Mouse (Mus musculus) liver, embryonic 14 days (tissue): Measurements from ENCODE around the gene Tagln3. TPM values are rescaled to one million over a fixed set of nuclear protein-coding genes. Genes with fewer than 3 reads are reported as not detected.

Experiments
- polyA plus RNA-seq: library from polyadenylated mRNA; depleted of rRNA; stranded (reverse); fragments of >200 nt; gene quantifications from 2 replicates; pipeline ENCODE4 v1.2.3, GENCODE M21; 2012; rRNA removed

Gene Tagln3
- polyA plus RNA-seq, result 0.38 and 0.45 TPM in 2 replicates

GRCm38 (mm10) chr16:45724061-45724741 lies at the start of gene Tagln3:
TSS of gene Tagln3 (minus strand) at chr16:45724608.

GRCm38 (mm10) chr16:45742615-45743476 lies 18.4 kb upstream of the Tagln3 start, which contains the start of gene Abhd10:
TSS of gene Abhd10 (minus strand) at chr16:45742955.

DNA sequence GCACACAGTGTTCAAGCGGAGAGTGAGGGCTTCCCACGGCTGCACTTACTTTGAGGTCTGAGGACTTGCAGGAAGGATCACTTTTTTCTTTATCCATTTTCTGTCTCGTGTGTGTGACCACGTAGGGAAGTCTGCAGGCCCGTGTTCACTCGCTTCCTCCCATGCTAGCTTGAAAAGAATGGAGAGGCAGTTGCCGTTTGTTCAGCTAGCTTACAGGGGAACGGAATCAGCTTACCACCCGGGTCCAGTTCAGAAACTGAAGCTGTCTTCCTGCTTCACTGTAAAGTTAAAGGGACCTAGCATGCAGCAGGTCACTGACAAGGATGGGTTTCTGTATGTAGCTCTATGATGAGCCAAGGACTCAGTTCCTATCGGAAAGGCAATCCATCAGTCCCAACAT lies 30.9 kb downstream of the Tagln3 start, which contains the start of gene Tmprss7:
Gene Tmprss7 (minus strand): TSS at position 101 of the 400 bp plus-strand sequence.

Other genes starting within 250 kb of the Tagln3 start
- gene Gm609, start 231.6 kb downstream of the Tagln3 start, polyA plus RNA-seq, result 0.01 and 0.02 TPM in 2 replicates
- gene Gm17783, start 192.6 kb downstream of the Tagln3 start, polyA plus RNA-seq, result not detected in 2 replicates
- gene Slc9c1, start 189.3 kb downstream of the Tagln3 start, polyA plus RNA-seq, result 0.01 TPM in 1 of 2 replicates, not detected in the other
- 0.89 and 0.92 TPM in 2 replicates for gene Gcsam, start 114.2 kb downstream of the Tagln3 start, polyA plus RNA-seq
- gene BC016579, start 70.5 kb downstream of the Tagln3 start, polyA plus RNA-seq, result 0.17 and 0.19 TPM in 2 replicates
- gene Tmprss7, start 30.9 kb downstream of the Tagln3 start, polyA plus RNA-seq, result 0.23 and 0.31 TPM in 2 replicates
- 9.9 and 10.7 TPM in 2 replicates for gene Abhd10, start 18.3 kb upstream of the Tagln3 start, polyA plus RNA-seq
- gene Phldb2, start 229.0 kb upstream of the Tagln3 start, polyA plus RNA-seq, result 9.3 and 10.1 TPM in 2 replicates